Mouse (Mus musculus): ENCODE measurements around the gene Cabp2.

DNA sequence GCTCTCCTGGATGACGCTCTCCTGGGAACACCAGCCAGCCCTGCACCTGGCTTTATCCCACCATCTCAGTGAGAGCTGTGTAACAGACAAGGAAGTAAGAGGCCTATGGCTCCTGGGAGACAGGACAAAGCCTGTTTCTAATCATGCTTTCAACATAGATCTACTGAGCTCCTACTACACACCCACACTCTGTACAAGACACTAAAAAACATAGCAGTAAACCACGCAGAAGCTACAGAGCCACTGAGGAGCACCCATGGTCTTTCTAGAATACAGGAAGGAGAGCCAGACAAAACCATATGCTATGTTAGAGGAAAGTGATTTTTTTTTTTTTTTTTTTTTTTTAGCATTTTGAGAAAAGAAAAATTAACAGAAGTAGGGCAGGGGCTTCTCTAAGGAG lies 37.0 kb downstream of the Cabp2 start:
- TF ChIP-seq CTCF (IDR thresholded peaks at IDR 0.05; ENCODE audit: low read depth, low read length) (no peak), POLR2A (IDR thresholded peaks at IDR 0.05; ENCODE audit: insufficient read depth, low read length) (no peak)
